Comparison of ENCODE assay signal across 8 mouse cellular contexts in the genomic region with DNA sequence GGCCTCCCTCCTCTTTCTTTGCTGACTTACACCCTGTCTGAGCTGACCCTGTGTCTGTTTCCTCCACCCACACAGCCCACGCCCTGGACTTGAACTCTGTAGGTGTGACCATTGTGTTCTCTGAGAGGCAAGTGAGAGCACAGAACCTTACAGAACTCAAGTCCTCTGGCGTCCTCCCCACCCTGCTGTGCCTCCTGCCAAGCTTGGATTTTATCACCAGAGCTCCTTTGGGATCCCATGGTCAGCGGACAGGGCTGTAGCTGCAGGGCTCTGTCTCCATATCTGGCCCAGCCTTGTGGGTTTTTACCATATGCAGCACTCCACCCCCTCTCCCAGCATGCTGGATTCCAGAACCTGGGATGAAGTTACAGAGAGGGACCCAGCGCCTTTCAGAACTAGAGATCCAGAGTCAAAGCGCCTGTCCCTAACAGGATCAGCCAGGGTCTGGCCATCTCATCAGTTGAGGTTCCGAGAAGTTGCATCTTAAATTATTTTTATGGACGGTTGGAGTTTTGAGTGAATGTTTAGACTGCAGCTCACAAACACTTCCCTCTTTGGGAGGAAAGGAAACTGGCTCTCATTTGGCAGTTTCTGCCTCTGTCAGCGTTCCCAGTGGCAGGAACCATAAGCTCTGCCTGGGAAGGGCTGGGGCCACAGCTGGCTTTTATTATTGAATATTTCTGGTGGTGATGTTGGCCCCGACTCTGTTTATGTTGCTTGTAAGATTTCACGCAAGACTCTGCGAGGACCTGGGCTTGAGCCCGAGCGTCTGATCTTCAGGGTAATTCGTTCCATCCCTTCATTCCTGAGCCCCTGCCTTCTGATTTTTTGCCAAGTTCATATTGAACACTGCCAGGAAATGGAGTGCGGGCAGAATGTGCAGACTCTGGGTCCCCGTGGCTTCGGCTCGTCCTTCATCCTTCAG.
DNase-seq lines count a peak whose midpoint lies in the region; ATAC-seq lines count a peak whose summit lies in the region.

No protein-coding gene starts in this region.

- DNase-seq in embryo, embryonic 10 days (ENCODE audit: low spot score) = peak; percentile 39
- DNase-seq in embryo, embryonic 9.5 days (ENCODE audit: extremely low spot score) = no peak
- peak; percentile 99 for DNase-seq in heart, adult 11 months
- peak; percentile 62 to 68 for DNase-seq in lung, adult 18-20 months
- peak; percentile 67 for DNase-seq in ovary, adult 18-20 months (ENCODE audit: low spot score)
- no peak for DNase-seq in thymus, postnatal 10 days (ENCODE audit: low spot score in 2 of 2)

- peak overlapping the region; percentile 91 for H3K27ac ChIP-seq in brown adipose tissue, adult 24 weeks (replicated peaks; ENCODE audit: low read depth, low read length)
- peak overlapping the region; percentile 79 for H3K27ac ChIP-seq in intestine, embryonic 16.5 days (ENCODE audit: low read length)

- H3K9ac ChIP-seq in intestine, embryonic 16.5 days (ENCODE audit: low read depth, low read length) = no peak overlapping the region

- H3K4me1 ChIP-seq in brown adipose tissue, adult 24 weeks (ENCODE audit: control insufficient read depth, insufficient read depth, insufficient read length, low read length) = peaks cover 22% of the 10 kb centered on the region
- H3K4me1 ChIP-seq in intestine, embryonic 16.5 days (ENCODE audit: control insufficient read depth, insufficient read depth, low read length) = peaks cover 12% of the 10 kb centered on the region

- H3K27me3 ChIP-seq in intestine, embryonic 16.5 days (replicated peaks; ENCODE audit: control insufficient read depth, insufficient read depth, low read length) = no peaks in the 10 kb centered on the region

- 0 out of 2 replicates have a peak overlapping the region, but pooled peaks have one; percentile 1 for H3K4me2 ChIP-seq in intestine, embryonic 16.5 days (ENCODE audit: low read depth, low read length)

- H3K36me3 ChIP-seq in intestine, embryonic 16.5 days (ENCODE audit: control insufficient read depth, insufficient read depth, low read length) = no peaks in the 10 kb centered on the region

- no peaks in the 10 kb centered on the region for H3K9me3 ChIP-seq in intestine, embryonic 16.5 days (ENCODE audit: control insufficient read depth, low read length)

- peak overlapping the region; percentile 14 for H3K4me3 ChIP-seq in brown adipose tissue, adult 24 weeks (ENCODE audit: insufficient read depth, low read depth, low read length)
- H3K4me3 ChIP-seq in intestine, embryonic 16.5 days (ENCODE audit: low read length) = no peak overlapping the region

- peak; percentile 77 for ATAC-seq in intestine, embryonic 16.5 days

- 29% methylated on average over 18 of the region's 18 CpGs for WGBS in intestine, embryonic 16.5 days

Comparison
In these comparisons a context has a peak if more than half of its experiments do, and no peak if none do; other contexts are left out.
1. DNase-seq: peak in embryo, embryonic 10 days (single experiment), heart, adult 11 months (single experiment), lung, adult 18-20 months (2 of 2) and ovary, adult 18-20 months (single experiment); none in embryo, embryonic 9.5 days (single experiment) and thymus, postnatal 10 days (0 of 2).